In genomic region chr16:5029847-5030246, GRCm38 (mm10) we compare ENCODE assay signal across 13 mouse cellular contexts. TPM values are rescaled to one million over a fixed set of nuclear protein-coding genes. Genes with fewer than 3 reads are reported as not detected.
DNase-seq lines count a peak whose midpoint lies in the region; ATAC-seq lines count a peak whose summit lies in the region.
"Had no signal": no experiment of that assay in that cellular context is flagged by ENCODE, and none has a peak within 500 bp of the region (broad histone marks: within the 10 kb centered on the region; RNA-seq: fewer than 3 reads in every experiment).

No protein-coding gene starts in this region.

- H3K36me3 ChIP-seq in kidney, embryonic 16.5 days (ENCODE audit: insufficient read depth, low read length), result peaks cover 89% of the 10 kb centered on the region

- H3K4me1 ChIP-seq in kidney, embryonic 16.5 days (ENCODE audit: insufficient read depth, low read length), result no peaks in the 10 kb centered on the region

- no peak overlapping the region for H3K9ac ChIP-seq in kidney, embryonic 16.5 days (replicated peaks; ENCODE audit: low read length)

- H3K4me2 ChIP-seq in kidney, embryonic 16.5 days (replicated peaks; ENCODE audit: low read depth, low read length), result no peak overlapping the region

- no peaks in the 10 kb centered on the region for H3K9me3 ChIP-seq in kidney, embryonic 16.5 days (ENCODE audit: low read length)

- H3K27me3 ChIP-seq in kidney, embryonic 16.5 days (ENCODE audit: insufficient read depth, low read length), result no peaks in the 10 kb centered on the region
- H3K27me3 ChIP-seq: Patski had no signal

- ATAC-seq in hematopoietic stem cell, adult 5-6 weeks (replicated peaks in 1 of 2; ENCODE audit: insufficient read depth in 1 of 2, low FRiP score in 2 of 2, low TSS enrichment in 1 of 2, low read depth in 1 of 2, poor library complexity in 2 of 2, severe bottlenecking in 2 of 2), result peak; percentile 37 to 83; a peak in 3 of 4 replicates
- ATAC-seq in megakaryocyte progenitor cell, adult 5-6 weeks (replicated peaks; ENCODE audit: poor library complexity), result peak; percentile 64
- ATAC-seq in kidney, embryonic 16.5 days (ENCODE audit: low FRiP score, low TSS enrichment), result no peak
- ATAC-seq: Patski had no signal

- 70% methylated on average over 2 of the region's 2 CpGs for WGBS in kidney, embryonic 16.5 days

- H3K4me3 ChIP-seq in kidney, embryonic 16.5 days (ENCODE audit: low read length), result no peak overlapping the region
- H3K4me3 ChIP-seq: layer of hippocampus, adult 2 months had no signal

- DNase-seq in thymus, postnatal 0 days (ENCODE audit: low spot score), result peak; percentile 26
- DNase-seq in thymus, postnatal 25 days, result no peak
- no peak for DNase-seq in spleen, postnatal 14 days (ENCODE audit: low spot score in 2 of 2)
- no peak for DNase-seq in MN1 (ENCODE audit: low spot score)
- DNase-seq: cerebellum, adult 9-10 months; kidney, adult 11 months had no signal

- H3K27ac ChIP-seq in kidney, embryonic 16.5 days (ENCODE audit: low read length), result no peak overlapping the region
- H3K27ac ChIP-seq: layer of hippocampus, adult 2 months had no signal

RNA-seq across cellular contexts. Expression of gene Rogdi, which starts 16.5 kb away (rescaled TPM):
- polyA plus RNA-seq in thymus, postnatal 0 days (2015; fragmentation: Nextera tagmentation; extraction: Ambion mirVana), result 35.1 TPM in 2 replicates
- total RNA-seq in hematopoietic stem cell, adult 5-6 weeks (2017), result 5.0 and 5.3 TPM in 2 replicates
- total RNA-seq in megakaryocyte progenitor cell, adult 5-6 weeks (2015), result 45.8 and 48.9 TPM in 2 replicates
- 17.3 and 23.4 TPM in 2 replicates for total RNA-seq in megakaryocyte progenitor cell, adult 5-6 weeks (2017)
- polyA plus RNA-seq in kidney, embryonic 16.5 days (2015; fragmentation: Nextera tagmentation; extraction: Ambion mirVana), result 117 and 123 TPM in 2 replicates

RNA-seq across cellular contexts. Expression of gene Glyr1, which starts 19.8 kb away (rescaled TPM):
- 109 and 110 TPM in 2 replicates for polyA plus RNA-seq in thymus, postnatal 0 days (2015; fragmentation: Nextera tagmentation; extraction: Ambion mirVana)
- 96.6 and 102 TPM in 2 replicates for total RNA-seq in hematopoietic stem cell, adult 5-6 weeks (2017)
- total RNA-seq in megakaryocyte progenitor cell, adult 5-6 weeks (2015), result 69.5 and 74.6 TPM in 2 replicates
- 103 and 112 TPM in 2 replicates for total RNA-seq in megakaryocyte progenitor cell, adult 5-6 weeks (2017)
- polyA plus RNA-seq in kidney, embryonic 16.5 days (2015; fragmentation: Nextera tagmentation; extraction: Ambion mirVana), result 172 and 176 TPM in 2 replicates

RNA-seq across cellular contexts. Expression of gene Ubn1, which starts 20.0 kb away (rescaled TPM):
- 25.5 and 33.0 TPM in 2 replicates for polyA plus RNA-seq in thymus, postnatal 0 days (2015; fragmentation: Nextera tagmentation; extraction: Ambion mirVana)
- total RNA-seq in hematopoietic stem cell, adult 5-6 weeks (2017), result 51.5 and 57.7 TPM in 2 replicates
- 28.1 and 30.3 TPM in 2 replicates for total RNA-seq in megakaryocyte progenitor cell, adult 5-6 weeks (2015)
- total RNA-seq in megakaryocyte progenitor cell, adult 5-6 weeks (2017), result 37.2 and 43.6 TPM in 2 replicates
- 17.4 and 20.2 TPM in 2 replicates for polyA plus RNA-seq in kidney, embryonic 16.5 days (2015; fragmentation: Nextera tagmentation; extraction: Ambion mirVana)

RNA-seq across cellular contexts. Expression of gene Smim22, which starts 22.8 kb away (rescaled TPM):
- 6.4 and 11.7 TPM in 2 replicates for polyA plus RNA-seq in thymus, postnatal 0 days (2015; fragmentation: Nextera tagmentation; extraction: Ambion mirVana)
- total RNA-seq in hematopoietic stem cell, adult 5-6 weeks (2017), result not detected in 2 replicates
- not detected in 2 replicates for total RNA-seq in megakaryocyte progenitor cell, adult 5-6 weeks (2015)
- not detected in 2 replicates for total RNA-seq in megakaryocyte progenitor cell, adult 5-6 weeks (2017)
- polyA plus RNA-seq in kidney, embryonic 16.5 days (2015; fragmentation: Nextera tagmentation; extraction: Ambion mirVana), result 12.5 and 15.0 TPM in 2 replicates
- total RNA-seq: gastrocnemius, adult 18-20 months; layer of hippocampus, adult 2 months had no signal
- polyA plus RNA-seq: Patski had no signal

RNA-seq across cellular contexts. Expression of gene Sept12, which starts 32.2 kb away (rescaled TPM):
- polyA plus RNA-seq in thymus, postnatal 0 days (2015; fragmentation: Nextera tagmentation; extraction: Ambion mirVana), result 0.05 and 0.14 TPM in 2 replicates
- not detected in 2 replicates for total RNA-seq in hematopoietic stem cell, adult 5-6 weeks (2017)
- total RNA-seq in megakaryocyte progenitor cell, adult 5-6 weeks (2015), result not detected in 2 replicates
- total RNA-seq in megakaryocyte progenitor cell, adult 5-6 weeks (2017), result not detected in 2 replicates
- 0.06 TPM in 1 of 2 replicates, not detected in the other for polyA plus RNA-seq in kidney, embryonic 16.5 days (2015; fragmentation: Nextera tagmentation; extraction: Ambion mirVana)
- total RNA-seq: gastrocnemius, adult 18-20 months; layer of hippocampus, adult 2 months had no signal
- polyA plus RNA-seq: heart, embryonic 14.5 days had no signal
